Mouse (Mus musculus) cerebellum, adult 2 months (tissue): ENCODE results near the gene Selenbp2.
"Not testable (repeated sequence)": the region's sequence is repeated elsewhere in the genome, so short reads cannot be mapped to it uniquely, and the experiment has no call there.

ENCODE experiments used
- CTCF ChIP-seq: fragments of 200-500 bp; IDR thresholded peaks from 2 replicates; pipeline ENCODE4 v1.5.1; 2011; ENCODE audit warnings: low read depth, mild to moderate bottlenecking, control low read depth, low read length, moderate library complexity, borderline replicate concordance; ENCODE audit not compliant: insufficient read depth
- POLR2A ChIP-seq: fragments of 200-500 bp; IDR thresholded peaks from 2 replicates; pipeline ENCODE4 v1.6.1; 2011; ENCODE audit warnings: low read length, control low read depth, borderline replicate concordance; ENCODE audit not compliant: insufficient read depth

GRCm38 (mm10) chr3:94690162-94690561 lies 3.2 kb upstream of the Selenbp2 start:
- not testable (repeated sequence) for TF ChIP-seq CTCF, POLR2A
